Mouse (Mus musculus) granulocyte monocyte progenitor cell, adult 5-6 weeks (primary cell): ENCODE results near the gene Cdc42se1. TPM values are rescaled to one million over a fixed set of nuclear protein-coding genes. Genes with fewer than 3 reads are reported as not detected.

Source experiments
- ATAC-seq: replicated peaks from 2 replicates; pipeline ENCODE4 v1.8.0; 2016; ENCODE audit warnings: mild to moderate bottlenecking, moderate TSS enrichment, inconsistent platforms; ENCODE audit not compliant: poor library complexity, severe bottlenecking
- total RNA-seq, 2 experiments: library from RNA; stranded (forward) in 1 of 2; stranded (reverse) in 1 of 2; fragments of 200-712, 200-1000 nt in 1 of 2; fragments of >200 nt in 1 of 2; fragmentation: Nextera tagmentation in 1 of 2; gene quantifications; 2 replicates each; pipeline ENCODE4 v1.2.3; 2014 to 2017

Gene Cdc42se1
- total RNA-seq, 2 experiments from 2014 or later = 61.6 to 99.1 TPM

- no peak for ATAC-seq
These were observed 18.1 kb downstream of the Cdc42se1 start for GRCm38 (mm10) chr3:95246465-95247231.

- no peak for ATAC-seq
These were observed 19.3 kb downstream of the Cdc42se1 start for GRCm38 (mm10) chr3:95247660-95248336.

GRCm38 (mm10) chr3:95250361-95250760, 21.8 kb downstream of the Cdc42se1 start:
- no peak for ATAC-seq

GRCm38 (mm10) chr3:95250783-95251424, 22.4 kb downstream of the Cdc42se1 start, which contains the start of gene Bnipl:
TSS of gene Bnipl (minus strand) at chr3:95251193.
- 0 out of 2 replicates have a peak, but pooled peaks have one; percentile 7 for ATAC-seq

GRCm38 (mm10) chr3:95256931-95257330, 28.4 kb downstream of the Cdc42se1 start:
- ATAC-seq = no peak

GRCm38 (mm10) chr3:95261975-95262374, 33.4 kb downstream of the Cdc42se1 start:
- ATAC-seq = no peak

GRCm38 (mm10) chr3:95263089-95263739, 34.7 kb downstream of the Cdc42se1 start:
- ATAC-seq = peak; percentile 97

- ATAC-seq = no peak
These were observed 36.2 kb downstream of the Cdc42se1 start for GRCm38 (mm10) chr3:95264724-95265123.

- no peak for ATAC-seq
These were observed 37.5 kb downstream of the Cdc42se1 start for GRCm38 (mm10) chr3:95266052-95266451.

- no peak for ATAC-seq
These were observed 39.3 kb downstream of the Cdc42se1 start for GRCm38 (mm10) chr3:95267855-95268254.

- ATAC-seq = no peak
These were observed 41.3 kb downstream of the Cdc42se1 start for GRCm38 (mm10) chr3:95269789-95270188.

GRCm38 (mm10) chr3:95270766-95271364, 42.3 kb downstream of the Cdc42se1 start:
- ATAC-seq = no peak

- ATAC-seq = no peak
These were observed 44.9 kb downstream of the Cdc42se1 start for GRCm38 (mm10) chr3:95273471-95273870.

GRCm38 (mm10) chr3:95274453-95274852, 45.9 kb downstream of the Cdc42se1 start:
- no peak for ATAC-seq

- no peak for ATAC-seq
These were observed 46.6 kb downstream of the Cdc42se1 start for GRCm38 (mm10) chr3:95275161-95275560.

- no peak; the same call in 1 of the 2 replicates for ATAC-seq
These were observed 47.9 kb downstream of the Cdc42se1 start for GRCm38 (mm10) chr3:95276428-95276934.

- ATAC-seq = no peak
These were observed 48.6 kb downstream of the Cdc42se1 start for GRCm38 (mm10) chr3:95277149-95277551.

GRCm38 (mm10) chr3:95280747-95281146, 52.2 kb downstream of the Cdc42se1 start:
- ATAC-seq = no peak

GRCm38 (mm10) chr3:95281216-95282126, 52.9 kb downstream of the Cdc42se1 start, which contains the start of the genes Mindy1 and Prune1:
TSS of gene Mindy1 (plus strand) at chr3:95281345.
TSS of gene Prune1 (minus strand) at chr3:95282076.
- ATAC-seq = peak; percentile 77
